Mouse (Mus musculus) urinary bladder, postnatal 10 days (tissue): ENCODE data around the gene Adprh.

Source experiments
- DNase-seq: peaks from one replicate; pipeline ENCODE4 v3.0.0; 2022; ENCODE audit warnings: low spot score

Gene Adprh

GRCm38 (mm10) chr16:38395060-38395730 is 57.3 kb downstream of the Adprh start:
- no peak for DNase-seq

- no peak for DNase-seq
These were observed 58.3 kb downstream of the Adprh start for GRCm38 (mm10) chr16:38394191-38394618.
